Mouse (Mus musculus) liver, embryonic 14.5 days (tissue): ENCODE measurements at regions not wholly inside any gene's neighbourhood (a gene's known extent, or its start where the extent isn't known, plus 50 kb on each side); places are given as distances from the start of the nearest gene placed in this dataset.

ENCODE experiments used
- ATAC-seq: fragments of 200-750 bp; cut with Nextera tagmentation; 2 replicates; pipeline ENCODE4 v1.8.0; 2017; ENCODE audit warnings: moderate number of reproducible peaks, mild to moderate bottlenecking, moderate library complexity; ENCODE audit not compliant: insufficient read depth
- DNase-seq, 3 experiments: peaks; one replicate each; pipeline ENCODE4 v3.0.0-alpha.2; 2012 to 2013; ENCODE audit warnings: low read depth in 3 of 3, low spot score in 3 of 3
- H3K27ac ChIP-seq: fragments of 300-500 bp; sonication (generic); 2 replicates; pipeline ENCODE4 v1.5.1; 2014; ENCODE audit warnings: moderate library complexity, mild to moderate bottlenecking, control low read depth, inconsistent platforms
- H3K27me3 ChIP-seq: fragments of 300-500 bp; sonication (generic); 2 replicates; pipeline ENCODE4 v1.6.1; 2014; ENCODE audit warnings: mild to moderate bottlenecking, low read length, moderate library complexity; ENCODE audit not compliant: control insufficient read depth, insufficient read depth
- H3K36me3 ChIP-seq: fragments of 300-500 bp; sonication (generic); replicated peaks from 2 replicates; pipeline ENCODE4 v1.6.1; 2014; ENCODE audit warnings: low read depth; ENCODE audit not compliant: control insufficient read depth, insufficient read depth
- H3K4me1 ChIP-seq, 2 experiments: fragments of 200-500 bp in 1 of 2; fragments of 300-500 bp in 1 of 2; sonication (generic) in 1 of 2; replicated peaks; 2 replicates each; pipeline ENCODE4 v1.6.1; 2012 to 2014; ENCODE audit warnings: antibody characterized with exemption in 1 of 2, inconsistent platforms in 1 of 2, low read length in 1 of 2; ENCODE audit not compliant: control insufficient read depth in 2 of 2, insufficient read depth in 2 of 2
- H3K4me2 ChIP-seq: fragments of 300-500 bp; sonication (generic); 2 replicates; pipeline ENCODE4 v1.6.1; 2014; ENCODE audit warnings: low read depth, mild to moderate bottlenecking, control low read depth, moderate library complexity
- H3K4me3 ChIP-seq, 2 experiments: fragments of 200-500 bp in 1 of 2; fragments of 300-500 bp in 1 of 2; sonication (generic) in 1 of 2; 2 replicates each; pipeline ENCODE4 v1.5.1; 2012 to 2014; ENCODE audit warnings: low read depth in 2 of 2, low read length in 2 of 2, mild to moderate bottlenecking in 2 of 2, control low read depth in 1 of 2, inconsistent platforms in 1 of 2, moderate library complexity in 1 of 2; ENCODE audit not compliant: insufficient read depth in 1 of 2
- H3K9ac ChIP-seq: fragments of 300-500 bp; sonication (generic); replicated peaks from 2 replicates; pipeline ENCODE4 v1.6.1; 2014; ENCODE audit warnings: mild to moderate bottlenecking, control low read depth, moderate library complexity
- H3K9me3 ChIP-seq: fragments of 300-500 bp; sonication (generic); 2 replicates; pipeline ENCODE4 v1.6.1; 2016; ENCODE audit warnings: low read length, mixed read lengths; ENCODE audit not compliant: control insufficient read depth
- CTCF ChIP-seq: IDR thresholded peaks from 2 replicates; pipeline ENCODE4 v1.5.1; 2016; ENCODE audit warnings: antibody characterized with exemption, low read depth, control low read depth
- EP300 ChIP-seq: IDR thresholded peaks from 2 replicates; pipeline ENCODE4 v1.6.1; 2016; ENCODE audit warnings: antibody characterized with exemption, low read depth
- WGBS: fragments of 180-500 bp; shearing (Covaris S2); extraction: QIAGEN DNeasy Blood & Tissue Kit; methylation state at CpG from one replicate; pipeline ENCODE4 v1.1.7; 2014; ENCODE audit not compliant: insufficient replicate concordance; 5-methylcytosine and 5-hydroxymethylcytosine counted together

DNA sequence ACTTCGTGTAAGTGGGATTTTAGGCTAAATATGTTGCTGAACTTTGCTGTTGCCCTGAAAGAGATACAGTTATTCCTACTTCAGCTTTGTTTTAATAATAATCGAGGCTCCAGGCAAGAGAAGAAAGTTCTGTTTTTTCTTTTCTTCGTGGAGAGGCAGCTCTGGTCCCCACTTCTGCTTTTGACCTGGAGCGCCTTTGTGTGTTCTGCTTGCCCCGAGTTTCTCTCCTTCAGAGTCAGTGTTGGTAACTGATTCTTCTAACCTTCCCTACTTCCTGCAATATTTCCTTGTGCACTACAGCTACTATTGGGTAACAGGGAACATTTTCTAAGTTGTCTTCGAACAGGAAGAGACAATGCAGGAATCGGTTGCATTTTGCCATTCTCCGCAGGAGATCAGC is 56.6 kb upstream of the Spag16 start:
- no peak overlapping the region for H3K4me2 ChIP-seq
- no peak for ATAC-seq
- no peaks in the 10 kb centered on the region for H3K27me3 ChIP-seq
- H3K4me3 ChIP-seq = no peak overlapping the region
- DNase-seq = no peak
- no peak for TF ChIP-seq EP300
- no peak for TF ChIP-seq CTCF
- WGBS = 29% methylated on average over 8 of the region's 8 CpGs
- H3K9ac ChIP-seq = no peak overlapping the region
- H3K27ac ChIP-seq = no peak overlapping the region
- no peaks in the 10 kb centered on the region for H3K9me3 ChIP-seq
- no peaks in the 10 kb centered on the region for H3K36me3 ChIP-seq
- H3K4me1 ChIP-seq = no peaks in the 10 kb centered on the region

DNA sequence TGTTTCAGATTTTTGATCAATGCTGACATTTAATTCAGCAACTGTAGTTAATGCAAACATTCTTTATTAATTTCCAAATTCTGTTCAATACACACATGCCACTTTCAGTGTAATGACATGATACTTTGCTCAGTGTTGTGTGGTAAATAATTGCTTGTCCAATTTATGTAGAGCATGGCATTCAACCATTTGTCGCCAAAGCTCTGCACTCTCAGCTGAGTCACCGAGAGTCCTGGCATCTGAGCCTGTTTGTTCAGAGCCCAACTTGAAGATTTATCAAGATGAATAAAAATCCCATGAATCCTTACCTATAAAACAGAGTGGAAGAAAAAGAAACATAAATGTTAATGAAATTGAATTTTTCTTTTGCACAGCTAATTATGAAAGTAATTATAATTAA is 55.3 kb upstream of the Spag16 start:
- Histone ChIP-seq H3K9me3 (no peaks in the 10 kb centered on the region), H3K9ac (no peak overlapping the region), H3K4me2 (no peak overlapping the region), H3K27me3 (no peaks in the 10 kb centered on the region), H3K4me3 (no peak overlapping the region), H3K27ac (no peak overlapping the region), H3K36me3 (no peaks in the 10 kb centered on the region), H3K4me1 (no peaks in the 10 kb centered on the region)
- TF ChIP-seq CTCF (no peak), EP300 (no peak)
- ATAC-seq = no peak
- no peak for DNase-seq
- WGBS = 82% methylated on average over 2 of the region's 2 CpGs

DNA sequence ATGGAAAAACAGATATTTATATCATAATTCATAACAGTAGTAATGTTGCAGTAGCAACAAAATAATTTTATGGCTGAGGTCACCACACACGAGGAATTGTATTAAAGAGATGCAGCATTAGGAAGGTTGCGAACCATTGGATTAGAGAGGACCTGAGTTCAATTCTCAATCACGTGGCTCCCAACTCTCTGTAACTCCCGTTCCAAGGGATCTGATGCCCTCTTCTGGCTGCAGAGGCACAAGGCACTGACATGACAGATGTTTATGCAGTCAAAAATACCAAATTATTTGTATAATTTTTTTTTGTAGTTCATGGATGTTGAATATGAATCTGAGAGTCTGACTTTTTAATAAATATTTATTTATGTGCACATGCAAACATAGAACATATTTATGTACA is 51.2 kb upstream of the Spag16 start:
- Histone ChIP-seq H3K36me3 (no peaks in the 10 kb centered on the region), H3K9ac (no peak overlapping the region), H3K9me3 (no peaks in the 10 kb centered on the region), H3K4me2 (no peak overlapping the region), H3K4me1 (no peaks in the 10 kb centered on the region), H3K27me3 (no peaks in the 10 kb centered on the region), H3K27ac (no peak overlapping the region), H3K4me3 (no peak overlapping the region)
- TF ChIP-seq CTCF = peak; percentile 54; the same call in 1 of the 2 replicates
- TF ChIP-seq EP300 = no peak
- 45% methylated on average over 4 of the region's 4 CpGs for WGBS
- ATAC-seq = no peak
- DNase-seq = no peak
